Mouse (Mus musculus): ENCODE data around the gene Spata2l. TPM values are rescaled to one million over a fixed set of nuclear protein-coding genes. Genes with fewer than 3 reads are reported as not detected.
"Not testable (repeated sequence)": the region's sequence is repeated elsewhere in the genome, so short reads cannot be mapped to it uniquely, and the experiment has no call there.

Spata2l gene
- polyA plus RNA-seq, 1 experiment from 2014 or later = 7.5 TPM

- WGBS = under 1% methylated on average over 75 of the region's 76 CpGs
- peak within 1 kb of the TSS; percentile 69 for H3K4me3 ChIP-seq (ENCODE audit: low read length)
- no peaks in the 10 kb centered on the region for H3K9me3 ChIP-seq (ENCODE audit: low read length)
- peaks cover 15% of the 10 kb centered on the region for H3K36me3 ChIP-seq (ENCODE audit: insufficient read depth, low read length)
- peak; percentile 97 for ATAC-seq (ENCODE audit: low FRiP score, low TSS enrichment)
- H3K4me1 ChIP-seq (ENCODE audit: insufficient read depth, low read length) = peaks cover 19% of the 10 kb centered on the region
- peak within 1 kb of the TSS; percentile 94 for H3K4me2 ChIP-seq (replicated peaks; ENCODE audit: low read depth, low read length)
- H3K27ac ChIP-seq (ENCODE audit: low read length) = peak within 1 kb of the TSS; percentile 80
- H3K9ac ChIP-seq (replicated peaks; ENCODE audit: low read length) = peak within 1 kb of the TSS; percentile 97
- H3K27me3 ChIP-seq (ENCODE audit: insufficient read depth, low read length) = no peaks in the 10 kb centered on the region
Observed at GRCm38 (mm10) chr8:123212321-123213117, 23.5 kb downstream of the Spata2l start, which contains the start of the genes Chmp1a and Spata33. Chmp1a (minus strand) TSS chr8:123212763. Spata33 (plus strand) TSS chr8:123212832.

- Histone ChIP-seq H3K4me3 (ENCODE audit: low read length) (peak overlapping the region; percentile 69), H3K4me1 (ENCODE audit: insufficient read depth, low read length) (peaks cover 19% of the 10 kb centered on the region), H3K9ac (replicated peaks; ENCODE audit: low read length) (peak overlapping the region; percentile 97), H3K27me3 (ENCODE audit: insufficient read depth, low read length) (no peaks in the 10 kb centered on the region), H3K27ac (ENCODE audit: low read length) (no peak overlapping the region), H3K4me2 (replicated peaks; ENCODE audit: low read depth, low read length) (peak overlapping the region; percentile 94), H3K36me3 (ENCODE audit: insufficient read depth, low read length) (peaks cover 21% of the 10 kb centered on the region), H3K9me3 (ENCODE audit: low read length) (no peaks in the 10 kb centered on the region)
- 37% methylated on average over 10 of the region's 10 CpGs for WGBS
- no peak for ATAC-seq (ENCODE audit: low FRiP score, low TSS enrichment)
Observed at GRCm38 (mm10) chr8:123211876-123212275, 24.2 kb downstream of the Spata2l start.

GRCm38 (mm10) chr8:123203571-123203970 is 32.5 kb downstream of the Spata2l start:
- no peaks in the 10 kb centered on the region for H3K27me3 ChIP-seq (ENCODE audit: insufficient read depth, low read length)
- no peak overlapping the region for H3K27ac ChIP-seq (ENCODE audit: low read length)
- H3K4me2 ChIP-seq (replicated peaks; ENCODE audit: low read depth, low read length) = no peak overlapping the region
- H3K9ac ChIP-seq (replicated peaks; ENCODE audit: low read length) = no peak overlapping the region
- no peak for ATAC-seq (ENCODE audit: low FRiP score, low TSS enrichment)
- WGBS = 85% methylated on average over 3 of the region's 3 CpGs
- no peaks in the 10 kb centered on the region for H3K4me1 ChIP-seq (ENCODE audit: insufficient read depth, low read length)
- peaks cover 23% of the 10 kb centered on the region for H3K36me3 ChIP-seq (ENCODE audit: insufficient read depth, low read length)
- H3K9me3 ChIP-seq (ENCODE audit: low read length) = no peaks in the 10 kb centered on the region
- no peak overlapping the region for H3K4me3 ChIP-seq (ENCODE audit: low read length)

- 25% methylated on average over 5 of the region's 5 CpGs for WGBS
Observed at GRCm38 (mm10) chr8:123202288-123202687, 33.7 kb downstream of the Spata2l start.

GRCm38 (mm10) chr8:123199864-123200263 is 36.2 kb downstream of the Spata2l start:
- H3K4me3 ChIP-seq (ENCODE audit: low read length) = no peak overlapping the region
- no peak for ATAC-seq (ENCODE audit: low FRiP score, low TSS enrichment)
- no peak overlapping the region for H3K27ac ChIP-seq (ENCODE audit: low read length)
- H3K4me1 ChIP-seq (ENCODE audit: insufficient read depth, low read length) = no peaks in the 10 kb centered on the region
- no peaks in the 10 kb centered on the region for H3K27me3 ChIP-seq (ENCODE audit: insufficient read depth, low read length)
- H3K36me3 ChIP-seq (ENCODE audit: insufficient read depth, low read length) = no peaks in the 10 kb centered on the region
- H3K9ac ChIP-seq (replicated peaks; ENCODE audit: low read length) = no peak overlapping the region; the same call in 1 of the 2 replicates
- 57% methylated on average over 14 of the region's 14 CpGs for WGBS
- no peak overlapping the region for H3K4me2 ChIP-seq (replicated peaks; ENCODE audit: low read depth, low read length)
- no peaks in the 10 kb centered on the region for H3K9me3 ChIP-seq (ENCODE audit: low read length)

More at GRCm38 (mm10) chr8:123202288-123202687, 33.7 kb downstream of the Spata2l start:
- Histone ChIP-seq H3K4me1 (ENCODE audit: insufficient read depth, low read length) (no peaks in the 10 kb centered on the region), H3K4me3 (ENCODE audit: low read length) (no peak overlapping the region), H3K27ac (ENCODE audit: low read length) (no peak overlapping the region), H3K9ac (replicated peaks; ENCODE audit: low read length) (no peak overlapping the region), H3K27me3 (ENCODE audit: insufficient read depth, low read length) (no peaks in the 10 kb centered on the region), H3K36me3 (ENCODE audit: insufficient read depth, low read length) (peaks cover 17% of the 10 kb centered on the region), H3K4me2 (replicated peaks; ENCODE audit: low read depth, low read length) (no peak overlapping the region), H3K9me3 (ENCODE audit: low read length) (no peaks in the 10 kb centered on the region)
- ATAC-seq (ENCODE audit: low FRiP score, low TSS enrichment) = peak; percentile 32; the same call in 1 of the 2 replicates

- H3K9me3 ChIP-seq (ENCODE audit: low read length); H3K27me3 ChIP-seq (ENCODE audit: insufficient read depth, low read length); H3K4me3 ChIP-seq (ENCODE audit: low read length); H3K27ac ChIP-seq (ENCODE audit: low read length); H3K9ac ChIP-seq (replicated peaks; ENCODE audit: low read length); ATAC-seq (ENCODE audit: low FRiP score, low TSS enrichment); H3K4me2 ChIP-seq (replicated peaks; ENCODE audit: low read depth, low read length); H3K36me3 ChIP-seq (ENCODE audit: insufficient read depth, low read length); H3K4me1 ChIP-seq (ENCODE audit: insufficient read depth, low read length): not testable (repeated sequence)
- WGBS = 74% methylated on average over 5 of the region's 5 CpGs
Observed at GRCm38 (mm10) chr8:123197016-123197415, 39.0 kb downstream of the Spata2l start.

- Histone ChIP-seq H3K4me1 (ENCODE audit: insufficient read depth, low read length) (peaks cover 7% of the 10 kb centered on the region; the same call in 1 of the 2 replicates), H3K9ac (replicated peaks; ENCODE audit: low read length) (no peak overlapping the region), H3K4me2 (replicated peaks; ENCODE audit: low read depth, low read length) (no peak overlapping the region), H3K27ac (ENCODE audit: low read length) (no peak overlapping the region), H3K36me3 (ENCODE audit: insufficient read depth, low read length) (no peaks in the 10 kb centered on the region), H3K27me3 (ENCODE audit: insufficient read depth, low read length) (no peaks in the 10 kb centered on the region), H3K9me3 (ENCODE audit: low read length) (no peaks in the 10 kb centered on the region), H3K4me3 (ENCODE audit: low read length) (no peak overlapping the region)
- ATAC-seq (ENCODE audit: low FRiP score, low TSS enrichment) = no peak
- WGBS = 83% methylated on average over 9 of the region's 9 CpGs
Observed at GRCm38 (mm10) chr8:123193771-123194170, 42.3 kb downstream of the Spata2l start.

- Histone ChIP-seq H3K4me2 (replicated peaks; ENCODE audit: low read depth, low read length) (no peak overlapping the region), H3K36me3 (ENCODE audit: insufficient read depth, low read length) (no peaks in the 10 kb centered on the region), H3K27ac (ENCODE audit: low read length) (no peak overlapping the region), H3K9ac (replicated peaks; ENCODE audit: low read length) (no peak overlapping the region), H3K4me3 (ENCODE audit: low read length) (no peak overlapping the region), H3K9me3 (ENCODE audit: low read length) (no peaks in the 10 kb centered on the region), H3K4me1 (ENCODE audit: insufficient read depth, low read length) (peaks cover 7% of the 10 kb centered on the region; the same call in 1 of the 2 replicates), H3K27me3 (ENCODE audit: insufficient read depth, low read length) (no peaks in the 10 kb centered on the region)
- 59% methylated on average over 8 of the region's 8 CpGs for WGBS
- ATAC-seq (ENCODE audit: low FRiP score, low TSS enrichment) = no peak
Observed at GRCm38 (mm10) chr8:123191908-123192307, 44.1 kb downstream of the Spata2l start.

- Histone ChIP-seq H3K9me3 (ENCODE audit: low read length) (no peaks in the 10 kb centered on the region), H3K27ac (ENCODE audit: low read length) (peak overlapping the region; percentile 38; the same call in 1 of the 2 replicates), H3K36me3 (ENCODE audit: insufficient read depth, low read length) (no peaks in the 10 kb centered on the region), H3K4me1 (ENCODE audit: insufficient read depth, low read length) (peaks cover 15% of the 10 kb centered on the region), H3K9ac (replicated peaks; ENCODE audit: low read length) (peak overlapping the region; percentile 51; the same call in 1 of the 2 replicates), H3K4me2 (replicated peaks; ENCODE audit: low read depth, low read length) (peak overlapping the region; percentile 37; the same call in 1 of the 2 replicates), H3K4me3 (ENCODE audit: low read length) (no peak overlapping the region), H3K27me3 (ENCODE audit: insufficient read depth, low read length) (no peaks in the 10 kb centered on the region)
- whole genome bisulfite sequencing = 0% methylated on average over 9 of the region's 9 CpGs
- ATAC-seq (ENCODE audit: low FRiP score, low TSS enrichment) = no peak
Observed at GRCm38 (mm10) chr8:123190678-123191077, 45.4 kb downstream of the Spata2l start.

- H3K36me3 ChIP-seq (ENCODE audit: insufficient read depth, low read length) = no peaks in the 10 kb centered on the region
- no peaks in the 10 kb centered on the region for H3K9me3 ChIP-seq (ENCODE audit: low read length)
- H3K4me1 ChIP-seq (ENCODE audit: insufficient read depth, low read length) = peaks cover 20% of the 10 kb centered on the region
- no peak overlapping the region for H3K4me3 ChIP-seq (ENCODE audit: low read length)
- H3K27ac ChIP-seq (ENCODE audit: low read length) = no peak overlapping the region
- WGBS = 67% methylated on average over 7 of the region's 7 CpGs
- ATAC-seq (ENCODE audit: low FRiP score, low TSS enrichment) = no peak
- H3K9ac ChIP-seq (replicated peaks; ENCODE audit: low read length) = no peak overlapping the region
- no peak overlapping the region for H3K4me2 ChIP-seq (replicated peaks; ENCODE audit: low read depth, low read length)
- no peaks in the 10 kb centered on the region for H3K27me3 ChIP-seq (ENCODE audit: insufficient read depth, low read length)
Observed at GRCm38 (mm10) chr8:123188841-123189240, 47.2 kb downstream of the Spata2l start.

All from kidney, embryonic 16.5 days (tissue).